Mouse (Mus musculus) MEL (cell line): ENCODE results near the gene 1700013F07Rik. TPM values are rescaled to one million over a fixed set of nuclear protein-coding genes. Genes with fewer than 3 reads are reported as not detected.

ENCODE experiments used
- DNase-seq: peaks from one replicate; pipeline ENCODE4 v3.0.0; 2011; ENCODE audit warnings: low read depth, low spot score
- H3K27ac ChIP-seq: 2 replicates; pipeline ENCODE4 v1.5.1; 2012; ENCODE audit warnings: low read depth, mild to moderate bottlenecking, control low read depth, low read length, moderate library complexity; ENCODE audit not compliant: control insufficient read depth
- H3K27me3 ChIP-seq, 2 experiments: fragments of 150-350 bp in 1 of 2; sonication (generic) in 1 of 2; 2 replicates each; pipeline ENCODE4 v1.6.1; 2012; ENCODE audit warnings: low read length in 2 of 2, mild to moderate bottlenecking in 2 of 2, improper control_type of control experiment in 1 of 2, moderate library complexity in 1 of 2; ENCODE audit not compliant: insufficient read depth in 2 of 2, control insufficient read depth in 1 of 2
- H3K36me3 ChIP-seq, 2 experiments: 2 replicates each; pipeline ENCODE4 v1.6.1; 2012 to 2014; ENCODE audit warnings: low read length in 2 of 2, improper control_type of control experiment in 1 of 2, inconsistent platforms in 1 of 2, mild to moderate bottlenecking in 1 of 2; ENCODE audit not compliant: insufficient read depth in 2 of 2, control insufficient read depth in 1 of 2
- H3K4me1 ChIP-seq, 2 experiments: fragments of 150-350 bp in 1 of 2; sonication (generic) in 1 of 2; 2 replicates each; pipeline ENCODE4 v1.6.1; 2012; ENCODE audit warnings: low read length in 2 of 2, improper control_type of control experiment in 1 of 2, mild to moderate bottlenecking in 1 of 2; ENCODE audit not compliant: insufficient read depth in 2 of 2, control insufficient read depth in 1 of 2
- H3K4me3 ChIP-seq, 2 experiments: fragments of 150-350 bp in 1 of 2; sonication (generic) in 1 of 2; 2 replicates each; pipeline ENCODE4 v1.5.1; 2012; ENCODE audit warnings: low read depth in 2 of 2, low read length in 2 of 2, mild to moderate bottlenecking in 2 of 2, moderate library complexity in 2 of 2, control low read depth in 1 of 2, improper control_type of control experiment in 1 of 2; ENCODE audit not compliant: control insufficient read depth in 1 of 2, insufficient read depth in 1 of 2
- H3K79me2 ChIP-seq: 2 replicates; pipeline ENCODE4 v1.6.1; 2012; ENCODE audit warnings: mild to moderate bottlenecking, low read length, moderate library complexity; ENCODE audit not compliant: control insufficient read depth, poor library complexity, insufficient read depth
- H3K9ac ChIP-seq: 2 replicates; pipeline ENCODE4 v1.6.1; 2012; ENCODE audit warnings: low read depth, mild to moderate bottlenecking, control low read depth, low read length, moderate library complexity; ENCODE audit not compliant: control insufficient read depth, poor library complexity, severe bottlenecking
- H3K9me3 ChIP-seq: fragments of 150-350 bp; sonication (generic); replicated peaks from 2 replicates; pipeline ENCODE4 v1.6.1; 2012; ENCODE audit warnings: mild to moderate bottlenecking, low read length, improper control_type of control experiment, moderate library complexity; ENCODE audit not compliant: insufficient read depth
- BHLHE40 ChIP-seq: IDR thresholded peaks from 2 replicates; pipeline ENCODE4 v1.6.1; 2012; ENCODE audit warnings: low read depth, mild to moderate bottlenecking, inconsistent platforms, low read length, improper control_type of control experiment, borderline replicate concordance
- E2F4 ChIP-seq: IDR thresholded peaks from 2 replicates; pipeline ENCODE4 v1.6.1; 2011; ENCODE audit warnings: low read depth, low read length, improper control_type of control experiment, borderline replicate concordance
- ELF1 ChIP-seq: IDR thresholded peaks from 2 replicates; pipeline ENCODE4 v1.6.1; 2014; ENCODE audit warnings: low read depth, mild to moderate bottlenecking, inconsistent platforms, low read length, improper control_type of control experiment, moderate library complexity
- EP300 ChIP-seq, 2 experiments: IDR thresholded peaks; 2 replicates each; pipeline ENCODE4 v1.6.1; 2011; ENCODE audit warnings: improper control_type of control experiment in 2 of 2, low read length in 2 of 2, low read depth in 1 of 2, mild to moderate bottlenecking in 1 of 2
- ETS1 ChIP-seq: IDR thresholded peaks from 2 replicates; pipeline ENCODE4 v1.6.1; 2012; ENCODE audit warnings: low read depth, mild to moderate bottlenecking, inconsistent platforms, low read length, improper control_type of control experiment, moderate library complexity
- GABPA ChIP-seq: IDR thresholded peaks from 2 replicates; pipeline ENCODE4 v1.6.1; 2012; ENCODE audit warnings: low read depth, mild to moderate bottlenecking, inconsistent platforms, low read length, improper control_type of control experiment, moderate library complexity
- GATA1 ChIP-seq: IDR thresholded peaks from 2 replicates; pipeline ENCODE4 v1.6.1; 2011; ENCODE audit warnings: low read depth, low read length, improper control_type of control experiment
- JUND ChIP-seq: IDR thresholded peaks from 2 replicates; pipeline ENCODE4 v1.6.1; 2011; ENCODE audit warnings: low read depth, mild to moderate bottlenecking, improper control_type of control experiment, low read length
- KAT2A ChIP-seq: conservative IDR thresholded peaks from 2 replicates; pipeline ENCODE4 v1.6.1; 2012; ENCODE audit warnings: low read depth, low read length, improper control_type of control experiment, inconsistent platforms
- MAFK ChIP-seq: IDR thresholded peaks from 2 replicates; pipeline ENCODE4 v1.6.1; 2011; ENCODE audit warnings: low read depth, mild to moderate bottlenecking, low read length, improper control_type of control experiment, borderline replicate concordance
- MAZ ChIP-seq: IDR thresholded peaks from 2 replicates; pipeline ENCODE4 v1.6.1; 2012; ENCODE audit warnings: low read depth, mild to moderate bottlenecking, inconsistent platforms, low read length, improper control_type of control experiment
- MXI1 ChIP-seq: IDR thresholded peaks from 2 replicates; pipeline ENCODE4 v1.6.1; 2011; ENCODE audit warnings: mild to moderate bottlenecking, low read depth, low read length, improper control_type of control experiment
- MYB ChIP-seq: IDR thresholded peaks from 2 replicates; pipeline ENCODE4 v1.6.1; 2011; ENCODE audit warnings: mild to moderate bottlenecking, low read depth, low read length, improper control_type of control experiment
- MYC ChIP-seq: IDR thresholded peaks from 2 replicates; pipeline ENCODE4 v1.6.1; 2011; ENCODE audit warnings: low read depth, mild to moderate bottlenecking, low read length, improper control_type of control experiment, moderate library complexity
- NRF1 ChIP-seq: IDR thresholded peaks from 2 replicates; pipeline ENCODE4 v1.6.1; 2014; ENCODE audit warnings: low read depth, mild to moderate bottlenecking, inconsistent platforms, low read length, improper control_type of control experiment, moderate library complexity; ENCODE audit not compliant: poor library complexity, insufficient read depth, severe bottlenecking
- POLR2A ChIP-seq, 2 experiments: IDR thresholded peaks; 2 replicates each; pipeline ENCODE4 v1.6.1; 2011 to 2012; ENCODE audit warnings: low read length in 2 of 2, mild to moderate bottlenecking in 2 of 2, control low read depth in 1 of 2, improper control_type of control experiment in 1 of 2, low read depth in 1 of 2, moderate library complexity in 1 of 2; ENCODE audit not compliant: control insufficient read depth in 1 of 2, insufficient read depth in 1 of 2, poor library complexity in 1 of 2
- POLR2AphosphoS5 ChIP-seq: IDR thresholded peaks from 2 replicates; pipeline ENCODE4 v1.6.1; 2012; ENCODE audit warnings: low read depth, borderline replicate concordance, mild to moderate bottlenecking, inconsistent platforms, low read length, moderate library complexity, mixed read lengths
- RCOR1 ChIP-seq: IDR thresholded peaks from 2 replicates; pipeline ENCODE4 v1.6.1; 2012; ENCODE audit warnings: low read depth, mild to moderate bottlenecking, inconsistent platforms, low read length, improper control_type of control experiment
- SIN3A ChIP-seq: IDR thresholded peaks from 2 replicates; pipeline ENCODE4 v1.6.1; 2012; ENCODE audit warnings: low read length, improper control_type of control experiment, inconsistent platforms
- SMC3 ChIP-seq: IDR thresholded peaks from 2 replicates; pipeline ENCODE4 v1.6.1; 2011; ENCODE audit warnings: low read depth, low read length, improper control_type of control experiment
- TAL1 ChIP-seq: IDR thresholded peaks from 2 replicates; pipeline ENCODE4 v1.6.1; 2012; ENCODE audit warnings: mild to moderate bottlenecking, inconsistent platforms, low read length, moderate library complexity, mixed read lengths
- TBP ChIP-seq: IDR thresholded peaks from 2 replicates; pipeline ENCODE4 v1.8.0; 2011; ENCODE audit warnings: low read depth, low read length, improper control_type of control experiment
- TCF12 ChIP-seq: IDR thresholded peaks from 2 replicates; pipeline ENCODE4 v1.6.1; 2014; ENCODE audit warnings: low read depth, mild to moderate bottlenecking, inconsistent platforms, low read length, improper control_type of control experiment, moderate library complexity
- UBTF ChIP-seq: IDR thresholded peaks from 2 replicates; pipeline ENCODE4 v1.6.1; 2012; ENCODE audit warnings: low read depth, mild to moderate bottlenecking, inconsistent platforms, low read length, improper control_type of control experiment, moderate library complexity, borderline replicate concordance; ENCODE audit not compliant: insufficient read depth
- USF1 ChIP-seq: IDR thresholded peaks from 2 replicates; pipeline ENCODE4 v1.6.1; 2014; ENCODE audit warnings: low read depth, mild to moderate bottlenecking, inconsistent platforms, low read length, improper control_type of control experiment, moderate library complexity
- USF2 ChIP-seq, 2 experiments: IDR thresholded peaks; 2 replicates each; pipeline ENCODE4 v1.6.1; 2011 to 2012; ENCODE audit warnings: improper control_type of control experiment in 2 of 2, low read length in 2 of 2, borderline replicate concordance in 1 of 2, inconsistent platforms in 1 of 2, low read depth in 1 of 2, mild to moderate bottlenecking in 1 of 2; ENCODE audit not compliant: insufficient read depth in 1 of 2
- ZMIZ1 ChIP-seq: IDR thresholded peaks from 2 replicates; pipeline ENCODE4 v1.6.1; 2012; ENCODE audit warnings: low read depth, mild to moderate bottlenecking, inconsistent platforms, low read length, improper control_type of control experiment, moderate library complexity
- polyA plus RNA-seq, 2 experiments: library from polyadenylated mRNA; stranded (reverse) in 1 of 2; unstranded in 1 of 2; fragments of >175 nt in 1 of 2; fragments of >200 nt in 1 of 2; gene quantifications; 2 replicates each; pipeline versions ENCODE4 v1.2.1 to v1.2.4; 2012; ENCODE audit warnings: low replicate concordance in 2 of 2, low read depth in 1 of 2; ENCODE audit not compliant: insufficient read length in 2 of 2, insufficient read depth in 1 of 2, missing spikeins in 1 of 2
- total RNA-seq: library from RNA; depleted of rRNA; stranded (reverse); fragments of 300-350 nt; gene quantifications from 2 replicates; pipeline ENCODE4 v1.2.3, GENCODE M21; 2012; rRNA removed

Gene 1700013F07Rik
- total RNA-seq = not detected in 2 replicates
- under 1 TPM in 1 of 2 experiments, not detected in 1; 0.17 TPM for polyA plus RNA-seq

DNA sequence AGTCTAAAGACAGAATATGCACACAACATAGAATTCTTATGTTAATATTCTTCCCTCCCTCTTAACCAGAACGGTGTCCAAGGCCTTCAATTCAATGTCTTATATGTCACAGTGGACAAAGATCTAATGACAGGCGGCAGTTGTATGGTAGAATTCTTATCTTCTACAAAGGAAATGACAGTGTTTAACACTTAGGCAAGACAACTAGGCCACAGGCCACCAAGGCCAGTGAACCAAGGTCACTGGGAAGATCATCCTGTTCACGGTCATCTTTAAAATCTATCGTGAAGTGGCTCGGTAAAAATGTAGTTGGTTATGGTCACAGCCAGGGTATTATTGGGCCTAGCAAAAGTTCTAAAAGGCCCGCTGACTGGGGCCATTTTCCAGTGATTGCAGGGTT lies at the start of gene 1700013F07Rik:
TSS of gene 1700013F07Rik (plus strand) at position 200 of the 400 bp plus-strand sequence.
- no peaks in the 10 kb centered on the region for H3K36me3 ChIP-seq
- H3K27ac ChIP-seq = no peak within 1 kb of the TSS
- H3K9ac ChIP-seq = no peak within 1 kb of the TSS
- H3K4me1 ChIP-seq = no peaks in the 10 kb centered on the region
- H3K4me3 ChIP-seq = no peak within 1 kb of the TSS
- peaks cover 12 to 21% of the 10 kb centered on the region in 2 experiments for H3K27me3 ChIP-seq
- no peaks in the 10 kb centered on the region for H3K79me2 ChIP-seq
- no peak for DNase-seq
- TF ChIP-seq GABPA (no peak), JUND (no peak), GATA1 (no peak), ETS1 (no peak), KAT2A (no peak), RCOR1 (no peak), EP300 (IDR thresholded peaks at IDR 0.05; ENCODE audit: low read depth in 1 of 2, low read length in 2 of 2) (no peak), NRF1 (no peak), UBTF (no peak), E2F4 (no peak), TBP (no peak), USF1 (no peak)
- no peaks in the 10 kb centered on the region for H3K9me3 ChIP-seq

GRCm38 (mm10) chr3:108484749-108485148 lies 49.2 kb upstream of the 1700013F07Rik start:
- TF ChIP-seq TCF12 (no peak), USF2 (IDR thresholded peaks at IDR 0.05; ENCODE audit: borderline replicate concordance in 1 of 2, insufficient read depth in 1 of 2, low read depth in 1 of 2, low read length in 2 of 2) (no peak), MYC (no peak), EP300 (IDR thresholded peaks at IDR 0.05; ENCODE audit: low read depth in 1 of 2, low read length in 2 of 2) (no peak), TAL1 (no peak), POLR2A (IDR thresholded peaks at IDR 0.05; ENCODE audit: control insufficient read depth in 1 of 2, insufficient read depth in 1 of 2, low read depth in 1 of 2, low read length in 2 of 2, poor library complexity in 1 of 2) (no peak), MAFK (no peak), MXI1 (no peak), RCOR1 (no peak), SMC3 (no peak), ELF1 (no peak), MYB (no peak), BHLHE40 (no peak), JUND (no peak), GABPA (no peak), SIN3A (no peak), ZMIZ1 (no peak), POLR2AphosphoS5 (no peak), NRF1 (no peak), MAZ (no peak)
- Histone ChIP-seq H3K9me3 (no peaks in the 10 kb centered on the region), H3K36me3 (no peaks in the 10 kb centered on the region), H3K27me3 (peaks cover 8 to 15% of the 10 kb centered on the region in 2 experiments), H3K79me2 (no peaks in the 10 kb centered on the region), H3K4me3 (no peak overlapping the region), H3K9ac (no peak overlapping the region), H3K4me1 (no peaks in the 10 kb centered on the region), H3K27ac (no peak overlapping the region)
- no peak for DNase-seq
